Mouse (Mus musculus) ES-E14 (cell line): Measurements from ENCODE around the gene Rragc. TPM values are rescaled to one million over a fixed set of nuclear protein-coding genes. Genes with fewer than 3 reads are reported as not detected.

Source experiments
- DNase-seq: peaks from one replicate; pipeline ENCODE4 v3.0.0-alpha.2; 2013; ENCODE audit warnings: low read depth, low spot score
- H3K27ac ChIP-seq: 2 replicates; pipeline ENCODE4 v1.5.1; 2012; ENCODE audit warnings: low read depth, mild to moderate bottlenecking, low read length, moderate library complexity, mixed read lengths; ENCODE audit not compliant: poor library complexity, insufficient read depth, severe bottlenecking
- H3K36me3 ChIP-seq: 2 replicates; pipeline ENCODE4 v1.6.1; 2012; ENCODE audit warnings: mild to moderate bottlenecking, low read length, moderate library complexity, mixed read lengths; ENCODE audit not compliant: control insufficient read depth, poor library complexity, insufficient read depth, severe bottlenecking
- H3K4me1 ChIP-seq, 2 experiments: fragments of 150-350 bp in 1 of 2; sonication (generic) in 1 of 2; 2 replicates each; pipeline ENCODE4 v1.6.1; 2012; ENCODE audit warnings: low read length in 2 of 2, mild to moderate bottlenecking in 1 of 2, mixed read lengths in 1 of 2; ENCODE audit not compliant: control insufficient read depth in 2 of 2, insufficient read depth in 2 of 2, poor library complexity in 1 of 2
- H3K4me3 ChIP-seq, 2 experiments: fragments of 150-350 bp in 1 of 2; sonication (generic) in 1 of 2; 2 replicates each; pipeline ENCODE4 v1.5.1; 2012; ENCODE audit warnings: low read length in 2 of 2, low read depth in 1 of 2, mild to moderate bottlenecking in 1 of 2, mixed read lengths in 1 of 2; ENCODE audit not compliant: insufficient read depth in 1 of 2, poor library complexity in 1 of 2, severe bottlenecking in 1 of 2
- H3K9ac ChIP-seq: 2 replicates; pipeline ENCODE4 v1.6.1; 2012; ENCODE audit warnings: low read depth, mild to moderate bottlenecking, low read length, mixed read lengths; ENCODE audit not compliant: poor library complexity, insufficient read depth, severe bottlenecking
- H3K9me3 ChIP-seq: fragments of 150-350 bp; sonication (generic); 2 replicates; pipeline ENCODE4 v1.6.1; 2012; ENCODE audit warnings: low read depth, mild to moderate bottlenecking, low read length; ENCODE audit not compliant: control insufficient read depth, insufficient read depth
- CHD2 ChIP-seq: IDR thresholded peaks from 2 replicates; pipeline ENCODE4 v1.6.1; 2014; ENCODE audit warnings: mild to moderate bottlenecking, low read depth, low read length, inconsistent platforms
- HCFC1 ChIP-seq: IDR thresholded peaks from 2 replicates; pipeline ENCODE4 v1.6.1; 2012; ENCODE audit warnings: low read length, inconsistent platforms, borderline replicate concordance; ENCODE audit not compliant: insufficient read depth
- MAFK ChIP-seq: IDR thresholded peaks from 2 replicates; pipeline ENCODE4 v1.6.1; 2014; ENCODE audit warnings: mild to moderate bottlenecking, low read depth, low read length, inconsistent platforms; ENCODE audit not compliant: insufficient read depth
- ZC3H11A ChIP-seq: IDR thresholded peaks from 2 replicates; pipeline ENCODE4 v1.6.1; 2012; ENCODE audit warnings: low read depth, mild to moderate bottlenecking, inconsistent platforms, low read length, borderline replicate concordance
- ZNF384 ChIP-seq: IDR thresholded peaks from 2 replicates; pipeline ENCODE4 v1.6.1; 2012; ENCODE audit warnings: low read depth, low read length, inconsistent platforms
- in situ Hi-C, 2 experiments: fragments of 600-800 bp; cut with MboI; formaldehyde crosslinking; loops; one replicate each; pipeline ENCODE4 v1.15.1; 2025; ENCODE audit warnings: low sequenced_read_pairs in 2 of 2, inconsistent platforms in 1 of 2; ENCODE audit not compliant: unreplicated experiment in 2 of 2
- total RNA-seq: library from RNA; depleted of rRNA; stranded (reverse); fragments of 300-350 nt; gene quantifications from 2 replicates; pipeline ENCODE4 v1.2.3, GENCODE M21; 2012; rRNA removed

Rragc gene
- total RNA-seq, 1 experiment = 24.0 TPM

- no peaks in the 10 kb centered on the region for H3K9me3 ChIP-seq
- TF ChIP-seq ZNF384 = no peak
- TF ChIP-seq ZC3H11A = no peak
- no peak for TF ChIP-seq MAFK
- TF ChIP-seq HCFC1 = no peak
- no peak for TF ChIP-seq CHD2
- DNase-seq = no peak
- H3K4me1 ChIP-seq = peaks cover 0 to 6% of the 10 kb centered on the region in 2 experiments; a peak in 2 of 4 replicates
- no peaks in the 10 kb centered on the region for H3K36me3 ChIP-seq
- H3K4me3 ChIP-seq = peak overlapping the region; percentile 31 to 40
- H3K9ac ChIP-seq = peak overlapping the region; percentile 25; the same call in 1 of the 2 replicates
- no peak overlapping the region for H3K27ac ChIP-seq
- in situ Hi-C loops = loop anchor here in 1 of 2 experiments (25.0 kb wide), 1 partner anchor 165 kb away; no protein-coding TSS in a partner anchor
Measured at GRCm38 (mm10) chr4:123972423-123973049, 55.3 kb downstream of the Rragc start.

DNA sequence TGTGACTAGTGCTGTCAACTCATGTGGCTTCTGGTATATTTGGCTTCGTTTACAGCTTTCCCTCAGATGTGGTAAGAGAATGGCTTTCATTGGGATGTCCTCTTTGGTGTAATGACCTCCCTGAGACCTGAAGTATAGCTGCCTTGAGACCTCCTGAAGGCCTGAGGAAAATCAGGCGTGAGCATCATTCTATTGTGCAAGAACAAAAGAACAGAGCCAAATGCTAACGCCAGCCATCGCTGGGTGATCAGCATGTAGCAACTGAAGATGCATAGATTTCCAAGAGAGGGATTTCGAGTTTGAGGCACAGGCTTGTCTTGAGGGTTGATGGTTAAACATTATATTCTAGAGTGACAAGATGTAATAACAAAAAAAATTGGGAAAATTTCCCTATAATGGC, 64.9 kb downstream of the Rragc start:
- no peaks in the 10 kb centered on the region for H3K9me3 ChIP-seq
- in situ Hi-C loops = no loop called here

More for the DNA sequence above, 64.9 kb downstream of the Rragc start:
- H3K4me1 ChIP-seq = peaks cover 0 to 2% of the 10 kb centered on the region in 2 experiments; a peak in 1 of 4 replicates
- TF ChIP-seq HCFC1 (no peak), ZNF384 (no peak), CHD2 (no peak), ZC3H11A (no peak), MAFK (no peak)
- DNase-seq = no peak
- H3K27ac ChIP-seq = no peak overlapping the region
- no peak overlapping the region for H3K4me3 ChIP-seq
- H3K36me3 ChIP-seq = no peaks in the 10 kb centered on the region
- H3K9ac ChIP-seq = no peak overlapping the region

Other genes starting within 250 kb of the Rragc start
- 277 and 354 TPM in 2 replicates for gene Macf1, start 233.1 kb upstream of the Rragc start, total RNA-seq
- 72.8 and 92.9 TPM in 2 replicates for gene Ndufs5, start 199.2 kb upstream of the Rragc start, total RNA-seq
- gene Akirin1, start 167.1 kb upstream of the Rragc start, total RNA-seq = 30.8 and 32.1 TPM in 2 replicates
- 2.7 and 4.8 TPM in 2 replicates for gene Rhbdl2, start 129.6 kb upstream of the Rragc start, total RNA-seq
- gene 4933427I04Rik, start 57.8 kb upstream of the Rragc start, total RNA-seq = not detected in 2 replicates
- 40.9 and 49.5 TPM in 2 replicates for gene Mycbp, start 12.6 kb upstream of the Rragc start, total RNA-seq
- gene 4930535I16Rik, start 576 bp downstream of the Rragc start, total RNA-seq = 1.8 and 2.4 TPM in 2 replicates